Mouse (Mus musculus) embryonic fibroblast, embryonic 13.5 days (primary cell): ENCODE results near the gene Gm45837. TPM values are rescaled to one million over a fixed set of nuclear protein-coding genes. Genes with fewer than 3 reads are reported as not detected.

Experiments used
- H3K27ac ChIP-seq: 2 replicates; pipeline ENCODE4 v1.5.1; 2012; ENCODE audit warnings: low read length, control low read depth, inconsistent platforms; ENCODE audit not compliant: insufficient read depth
- H3K4me1 ChIP-seq: 2 replicates; pipeline ENCODE4 v1.6.1; 2011; ENCODE audit warnings: low read length; ENCODE audit not compliant: control insufficient read depth, insufficient read depth
- H3K4me3 ChIP-seq: 2 replicates; pipeline ENCODE4 v1.5.1; 2011; ENCODE audit warnings: mild to moderate bottlenecking, control low read depth, low read length; ENCODE audit not compliant: insufficient read depth
- CTCF ChIP-seq: IDR thresholded peaks from 2 replicates; pipeline ENCODE4 v1.5.1; 2011; ENCODE audit warnings: mild to moderate bottlenecking, control low read depth, low read length, moderate library complexity, borderline replicate concordance; ENCODE audit not compliant: insufficient read depth
- POLR2A ChIP-seq: IDR thresholded peaks from 2 replicates; pipeline ENCODE4 v1.6.1; 2011; ENCODE audit warnings: low read depth, mild to moderate bottlenecking, control low read depth, low read length, moderate library complexity
- polyA plus RNA-seq: library from polyadenylated mRNA; stranded (reverse); fragments of >200 nt; gene quantifications from 2 replicates; pipeline ENCODE4 v1.2.4, GENCODE M21; 2011; ENCODE audit warnings: low read depth; ENCODE audit not compliant: missing spikeins, insufficient read length

Gene Gm45837
- polyA plus RNA-seq, 1 experiment: 0.54 TPM

GRCm38 (mm10) chr7:101509212-101509611 is 98.5 kb downstream of the Gm45837 start:
- TF ChIP-seq POLR2A (no peak), CTCF (no peak)
- Histone ChIP-seq H3K27ac (no peak overlapping the region), H3K4me3 (no peak overlapping the region), H3K4me1 (no peaks in the 10 kb centered on the region)

GRCm38 (mm10) chr7:101513655-101514054 is 103.0 kb downstream of the Gm45837 start:
- Histone ChIP-seq H3K4me1 (no peaks in the 10 kb centered on the region), H3K27ac (no peak overlapping the region), H3K4me3 (no peak overlapping the region)
- no peak for TF ChIP-seq POLR2A
- no peak for TF ChIP-seq CTCF

- TF ChIP-seq POLR2A (no peak), CTCF (no peak)
Observed at GRCm38 (mm10) chr7:101514768-101515167, 104.1 kb downstream of the Gm45837 start.

DNA sequence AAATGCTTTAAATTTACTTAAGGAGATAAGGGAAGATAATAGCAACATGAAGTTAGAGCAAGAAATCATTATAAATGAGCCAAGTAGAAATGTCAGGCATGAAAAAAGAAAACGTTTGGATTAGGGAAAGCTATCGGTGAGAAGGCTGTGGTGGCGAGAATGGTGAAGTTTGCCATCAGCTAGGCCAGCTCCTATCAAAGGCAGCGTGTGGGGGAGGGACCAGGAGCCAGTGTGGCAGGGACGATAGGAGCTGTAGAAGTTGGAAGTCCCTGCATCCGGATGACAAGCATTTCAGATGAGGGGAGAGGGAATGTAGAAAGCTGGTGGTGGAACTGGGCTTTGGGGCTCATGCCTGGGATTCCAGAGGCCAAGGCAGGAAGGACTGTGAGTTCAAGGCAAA is 104.6 kb downstream of the Gm45837 start:
- TF ChIP-seq POLR2A (no peak), CTCF (no peak)
- no peak overlapping the region for H3K27ac ChIP-seq
- H3K4me1 ChIP-seq: no peaks in the 10 kb centered on the region
- H3K4me3 ChIP-seq: no peak overlapping the region

More at GRCm38 (mm10) chr7:101514768-101515167, 104.1 kb downstream of the Gm45837 start:
- H3K4me1 ChIP-seq: no peaks in the 10 kb centered on the region
- no peak overlapping the region for H3K27ac ChIP-seq
- no peak overlapping the region for H3K4me3 ChIP-seq

DNA sequence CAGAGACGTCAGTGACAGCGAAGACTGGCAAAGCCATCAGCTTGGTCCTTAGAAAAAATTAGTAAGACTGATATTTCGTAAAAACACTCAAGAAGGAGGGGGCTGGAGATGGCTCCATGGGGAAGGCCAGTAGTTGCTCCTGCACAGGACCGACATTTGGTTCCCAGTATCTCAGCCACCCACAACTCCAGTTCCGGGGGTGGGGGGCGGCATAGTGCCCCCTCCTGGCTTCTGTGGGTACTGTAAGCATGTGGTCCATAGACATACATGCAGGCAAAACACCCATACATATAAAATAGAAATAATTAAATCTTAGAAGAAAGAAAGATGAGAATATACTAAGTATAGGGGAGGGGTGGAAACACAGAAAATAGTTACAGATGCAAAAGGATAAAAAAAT is 105.8 kb downstream of the Gm45837 start:
- TF ChIP-seq POLR2A: no peak
- TF ChIP-seq CTCF: no peak
- Histone ChIP-seq H3K4me3 (no peak overlapping the region), H3K4me1 (no peaks in the 10 kb centered on the region), H3K27ac (no peak overlapping the region)

GRCm38 (mm10) chr7:101521696-101522095 is 111.0 kb downstream of the Gm45837 start:
- H3K27ac ChIP-seq: no peak overlapping the region
- TF ChIP-seq CTCF (no peak), POLR2A (no peak)
- no peaks in the 10 kb centered on the region for H3K4me1 ChIP-seq
- no peak overlapping the region for H3K4me3 ChIP-seq

DNA sequence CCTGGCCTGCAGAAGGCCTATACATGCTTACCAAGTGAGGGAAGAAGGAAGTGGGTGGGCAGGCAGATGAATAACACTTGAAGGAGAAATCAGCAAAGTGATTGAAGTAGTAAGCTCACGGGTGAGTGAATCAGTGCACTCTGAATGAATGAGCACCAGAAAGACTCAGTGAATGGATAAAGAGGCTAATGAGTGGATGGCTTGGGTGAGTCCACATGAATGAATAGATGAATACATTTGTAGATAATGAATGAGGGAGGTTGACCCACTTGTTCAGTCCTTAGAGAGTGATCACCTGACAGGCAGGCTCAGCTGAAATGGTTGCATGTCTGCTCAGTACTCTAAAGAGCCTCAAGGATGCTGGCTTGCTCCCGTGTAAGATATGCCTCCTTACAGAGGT is 112.5 kb downstream of the Gm45837 start:
- Histone ChIP-seq H3K4me1 (no peaks in the 10 kb centered on the region), H3K4me3 (no peak overlapping the region), H3K27ac (no peak overlapping the region)
- TF ChIP-seq POLR2A (no peak), CTCF (no peak)

GRCm38 (mm10) chr7:101526484-101526883 is 115.8 kb downstream of the Gm45837 start:
- H3K4me1 ChIP-seq: no peaks in the 10 kb centered on the region
- H3K4me3 ChIP-seq: no peak overlapping the region
- TF ChIP-seq CTCF: no peak
- no peak for TF ChIP-seq POLR2A
- H3K27ac ChIP-seq: no peak overlapping the region

DNA sequence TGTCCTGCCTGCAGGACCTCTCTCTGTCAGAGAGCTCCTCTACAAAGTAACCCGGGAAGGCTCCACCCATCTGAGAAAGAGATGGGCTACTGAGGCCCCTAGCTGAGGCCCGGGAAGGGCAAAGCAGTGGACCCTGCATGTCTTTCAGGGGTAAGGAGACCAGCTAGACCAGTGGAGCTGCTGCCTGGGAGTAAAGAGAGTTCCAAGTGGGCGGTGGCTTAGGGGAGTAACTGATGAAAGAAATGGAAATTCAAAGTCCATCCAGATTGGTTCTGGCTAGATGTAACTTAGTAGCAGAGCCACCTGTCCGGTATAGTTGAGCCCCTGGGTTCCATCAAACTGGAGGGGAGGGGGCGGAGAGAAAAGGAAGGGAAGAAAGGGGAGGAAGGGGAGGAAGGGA is 123.7 kb downstream of the Gm45837 start:
- Histone ChIP-seq H3K27ac (no peak overlapping the region), H3K4me3 (no peak overlapping the region)
- TF ChIP-seq POLR2A (no peak), CTCF (no peak)

DNA sequence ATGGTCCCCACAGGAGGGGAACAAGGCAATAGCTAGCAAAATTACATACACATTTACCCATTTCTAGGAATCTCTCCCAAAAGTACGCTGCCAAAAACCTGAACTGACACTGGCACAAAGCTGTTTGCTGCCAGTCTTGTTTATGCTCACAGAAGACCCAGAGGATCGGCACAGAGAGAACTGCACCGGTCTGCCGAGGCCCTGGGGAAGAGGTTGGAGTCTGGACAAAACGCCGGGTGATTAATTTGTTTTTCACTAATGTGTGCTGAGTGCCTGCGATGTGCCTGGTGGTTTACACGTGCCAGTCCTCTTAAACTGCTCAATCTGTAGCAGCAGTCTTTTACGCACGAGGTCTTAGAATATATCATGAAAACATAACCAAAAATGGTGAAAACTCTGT is 124.4 kb downstream of the Gm45837 start:
- peaks cover 2% of the 10 kb centered on the region; the same call in 1 of the 2 replicates for H3K4me1 ChIP-seq
- no peak for TF ChIP-seq CTCF
- no peak for TF ChIP-seq POLR2A
- H3K27ac ChIP-seq: no peak overlapping the region
- no peak overlapping the region for H3K4me3 ChIP-seq

More for the DNA sequence above, 123.7 kb downstream of the Gm45837 start:
- H3K4me1 ChIP-seq: peaks cover 2% of the 10 kb centered on the region; the same call in 1 of the 2 replicates

GRCm38 (mm10) chr7:101535517-101535916 is 124.8 kb downstream of the Gm45837 start:
- TF ChIP-seq POLR2A (no peak), CTCF (no peak)
- H3K4me3 ChIP-seq: no peak overlapping the region
- no peak overlapping the region for H3K27ac ChIP-seq
- peaks cover 2% of the 10 kb centered on the region; the same call in 1 of the 2 replicates for H3K4me1 ChIP-seq
